Mouse (Mus musculus) olfactory bulb, adult 2 months (tissue): Measurements from ENCODE around the gene Evi2b.

Source experiments
- CTCF ChIP-seq: fragments of 200-500 bp; IDR thresholded peaks from 2 replicates; pipeline ENCODE4 v1.5.1; 2012; ENCODE audit warnings: low read depth, mild to moderate bottlenecking, low read length, moderate library complexity; ENCODE audit not compliant: insufficient read depth
- POLR2A ChIP-seq: fragments of 200-500 bp; IDR thresholded peaks from 2 replicates; pipeline ENCODE4 v1.6.1; 2012; ENCODE audit warnings: mild to moderate bottlenecking, low read depth, low read length, moderate library complexity; ENCODE audit not compliant: insufficient read depth

GRCm38 (mm10) chr11:79515798-79516197 lies 7.8 kb downstream of the Evi2b start:
- TF ChIP-seq CTCF: no peak
- TF ChIP-seq POLR2A: no peak
